Mouse (Mus musculus) ES-E14 (cell line): Measurements from ENCODE around the gene Mup15. TPM values are rescaled to one million over a fixed set of nuclear protein-coding genes. Genes with fewer than 3 reads are reported as not detected.
"Not testable (repeated sequence)": the region's sequence is repeated elsewhere in the genome, so short reads cannot be mapped to it uniquely, and the experiment has no call there.

Experiments used
- DNase-seq: peaks from one replicate; pipeline ENCODE4 v3.0.0-alpha.2; 2013; ENCODE audit warnings: low read depth, low spot score
- H3K27ac ChIP-seq: 2 replicates; pipeline ENCODE4 v1.5.1; 2012; ENCODE audit warnings: low read depth, mild to moderate bottlenecking, low read length, moderate library complexity, mixed read lengths; ENCODE audit not compliant: poor library complexity, insufficient read depth, severe bottlenecking
- H3K36me3 ChIP-seq: 2 replicates; pipeline ENCODE4 v1.6.1; 2012; ENCODE audit warnings: mild to moderate bottlenecking, low read length, moderate library complexity, mixed read lengths; ENCODE audit not compliant: control insufficient read depth, poor library complexity, insufficient read depth, severe bottlenecking
- H3K4me1 ChIP-seq, 2 experiments: fragments of 150-350 bp in 1 of 2; sonication (generic) in 1 of 2; 2 replicates each; pipeline ENCODE4 v1.6.1; 2012; ENCODE audit warnings: low read length in 2 of 2, mild to moderate bottlenecking in 1 of 2, mixed read lengths in 1 of 2; ENCODE audit not compliant: control insufficient read depth in 2 of 2, insufficient read depth in 2 of 2, poor library complexity in 1 of 2
- H3K4me3 ChIP-seq, 2 experiments: fragments of 150-350 bp in 1 of 2; sonication (generic) in 1 of 2; 2 replicates each; pipeline ENCODE4 v1.5.1; 2012; ENCODE audit warnings: low read length in 2 of 2, low read depth in 1 of 2, mild to moderate bottlenecking in 1 of 2, mixed read lengths in 1 of 2; ENCODE audit not compliant: insufficient read depth in 1 of 2, poor library complexity in 1 of 2, severe bottlenecking in 1 of 2
- H3K9ac ChIP-seq: 2 replicates; pipeline ENCODE4 v1.6.1; 2012; ENCODE audit warnings: low read depth, mild to moderate bottlenecking, low read length, mixed read lengths; ENCODE audit not compliant: poor library complexity, insufficient read depth, severe bottlenecking
- H3K9me3 ChIP-seq: fragments of 150-350 bp; sonication (generic); 2 replicates; pipeline ENCODE4 v1.6.1; 2012; ENCODE audit warnings: low read depth, mild to moderate bottlenecking, low read length; ENCODE audit not compliant: control insufficient read depth, insufficient read depth
- in situ Hi-C, 2 experiments: fragments of 600-800 bp; cut with MboI; formaldehyde crosslinking; loops; one replicate each; pipeline ENCODE4 v1.15.1; 2025; ENCODE audit warnings: low sequenced_read_pairs in 2 of 2, inconsistent platforms in 1 of 2; ENCODE audit not compliant: unreplicated experiment in 2 of 2
- total RNA-seq: library from RNA; depleted of rRNA; stranded (reverse); fragments of 300-350 nt; gene quantifications from 2 replicates; pipeline ENCODE4 v1.2.3, GENCODE M21; 2012; rRNA removed

The Mup15 gene
- not detected in 2 replicates for total RNA-seq

DNA sequence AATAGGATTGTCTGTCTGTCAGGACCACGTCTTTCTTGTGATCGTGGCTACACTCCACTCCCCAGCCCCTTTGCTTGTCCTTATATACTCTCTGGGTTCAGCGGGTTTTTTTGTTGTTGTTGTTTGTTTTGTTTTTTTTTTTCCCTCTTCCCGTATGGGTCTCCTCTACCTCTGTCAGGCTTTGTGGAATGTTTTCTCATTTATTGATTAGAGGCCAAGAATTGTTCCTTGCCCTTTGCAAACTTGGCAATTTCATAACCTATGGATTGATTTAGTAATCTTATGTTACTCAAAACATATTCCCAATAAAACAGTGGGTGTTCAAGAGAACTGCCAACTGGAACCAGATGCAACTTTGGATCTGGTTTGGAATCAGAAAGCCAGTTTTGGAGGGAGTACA, at the start of gene Mup15:
TSS of gene Mup15 (minus strand) at position 101 of the 400 bp plus-strand sequence.
- H3K4me1 ChIP-seq, in situ Hi-C loops, H3K27ac ChIP-seq, H3K9me3 ChIP-seq, DNase-seq, H3K9ac ChIP-seq, H3K4me3 ChIP-seq, H3K36me3 ChIP-seq: not testable (repeated sequence)

Other genes starting within 250 kb of the Mup15 start
- not detected in 2 replicates for gene Mup13, start 211.5 kb downstream of the Mup15 start, total RNA-seq
- gene Mup14, start 135.7 kb downstream of the Mup15 start, total RNA-seq, result not detected in 2 replicates
- gene Mup16, start 79.8 kb upstream of the Mup15 start, total RNA-seq, result not detected in 2 replicates
- not detected in 2 replicates for gene Mup17, start 156.1 kb upstream of the Mup15 start, total RNA-seq
- not detected in 2 replicates for gene Mup18, start 234.4 kb upstream of the Mup15 start, total RNA-seq